Mouse (Mus musculus): ENCODE results near the gene Cpm. TPM values are rescaled to one million over a fixed set of nuclear protein-coding genes. Genes with fewer than 3 reads are reported as not detected.
"Not testable (repeated sequence)": the region's sequence is repeated elsewhere in the genome, so short reads cannot be mapped to it uniquely, and the experiment has no call there.

Gene Cpm
- total and polyA plus RNA-seq, 3 experiments, result 0.27 TPM; not detected in 2

DNA sequence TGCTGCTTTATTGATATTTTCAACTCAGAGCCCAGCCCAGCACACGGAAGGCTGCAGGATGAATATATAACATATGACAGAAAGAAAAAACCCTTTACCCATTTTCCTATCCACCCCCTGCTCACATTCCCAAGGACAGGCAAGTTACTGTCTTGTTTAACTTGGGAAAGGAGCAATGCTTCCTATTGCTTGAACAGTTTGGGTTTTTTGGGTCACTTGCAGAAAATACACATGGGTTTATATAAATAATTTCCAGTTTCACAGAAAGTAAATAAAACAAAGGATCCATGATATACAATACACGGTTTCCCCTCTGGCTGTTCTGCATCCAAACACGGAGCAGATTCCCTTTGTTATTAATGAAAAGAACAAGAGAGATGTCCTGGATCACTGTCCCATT, 45.2 kb upstream of the Cpm start:
- no peak for TF ChIP-seq GATA1 (IDR thresholded peaks at IDR 0.05; ENCODE audit: borderline replicate concordance, low read length)
- no peak for TF ChIP-seq TAL1 (conservative IDR thresholded peaks at IDR 0.05; ENCODE audit: low read depth, low read length)
- TF ChIP-seq GATA2 (IDR thresholded peaks at IDR 0.05; ENCODE audit: borderline replicate concordance, low read depth, low read length), result no peak
- TF ChIP-seq POLR2AphosphoS5 (IDR thresholded peaks at IDR 0.05; ENCODE audit: insufficient replicate concordance, low read depth, low read length), result no peak
- no peak for TF ChIP-seq CTCF (IDR thresholded peaks at IDR 0.05; ENCODE audit: low read depth, low read length)
- Histone ChIP-seq H3K4me1 (ENCODE audit: insufficient read depth, low read depth, low read length) (no peaks in the 10 kb centered on the region), H3K9me3 (replicated peaks) (peaks cover 5% of the 10 kb centered on the region; the same call in 1 of the 2 replicates), H3K27me3 (ENCODE audit: insufficient read depth, low read length) (no peaks in the 10 kb centered on the region), H3K36me3 (replicated peaks) (no peaks in the 10 kb centered on the region), H3K4me3 (ENCODE audit: low read depth, low read length) (no peak overlapping the region)
- ATAC-seq (ENCODE audit: extremely low read depth, insufficient number of reproducible peaks, low FRiP score, poor library complexity, severe bottlenecking), result no peak
- no peak for DNase-seq (ENCODE audit: low spot score)

DNA sequence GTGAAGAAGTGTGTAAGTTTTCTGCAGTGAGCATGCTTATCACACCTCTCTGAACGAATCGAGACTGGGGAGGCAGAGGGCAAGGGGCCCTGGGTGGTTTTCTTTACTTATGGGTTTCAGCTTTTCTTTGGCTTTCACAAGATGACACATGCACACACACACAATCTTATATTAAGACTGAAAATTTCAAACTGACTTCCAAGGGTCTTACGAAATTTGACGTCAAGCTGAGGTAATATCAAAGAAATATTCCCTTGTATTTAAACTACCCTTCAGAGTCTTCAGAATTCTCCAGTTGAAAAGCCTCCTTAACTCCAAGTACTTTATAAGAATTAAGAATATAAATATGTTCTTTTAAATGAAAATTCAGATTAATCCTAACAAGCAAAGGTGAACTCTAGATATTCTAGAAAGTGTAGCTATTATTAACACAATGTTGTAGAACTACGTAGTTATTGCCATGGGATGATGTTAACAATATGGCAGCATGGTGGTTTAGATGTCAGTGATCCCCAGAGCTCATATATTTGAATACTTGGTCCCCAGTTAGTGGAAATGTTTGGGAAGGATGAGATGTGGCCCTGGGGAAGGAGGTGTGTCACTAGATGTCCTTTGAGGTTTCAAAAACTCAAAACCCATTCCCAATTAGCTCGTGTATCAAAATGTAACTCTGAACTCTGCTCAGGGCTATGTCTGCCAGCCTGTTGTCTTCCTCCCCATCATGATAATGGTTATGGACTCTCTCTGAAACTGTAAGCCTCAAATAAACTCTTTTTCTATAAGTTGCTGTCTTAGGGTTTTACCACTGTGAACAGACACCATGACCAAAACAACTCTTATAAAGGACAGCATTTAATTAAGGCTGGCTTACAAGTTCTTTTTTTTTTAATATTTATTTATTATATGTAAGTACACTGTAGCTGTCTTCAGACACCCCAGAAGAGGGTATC, 44.5 kb upstream of the Cpm start:
- TF ChIP-seq POLR2AphosphoS5 (IDR thresholded peaks at IDR 0.05; ENCODE audit: insufficient replicate concordance, low read depth, low read length) (no peak), CTCF (IDR thresholded peaks at IDR 0.05; ENCODE audit: low read depth, low read length) (no peak), GATA2 (IDR thresholded peaks at IDR 0.05; ENCODE audit: borderline replicate concordance, low read depth, low read length) (no peak), GATA1 (IDR thresholded peaks at IDR 0.05; ENCODE audit: borderline replicate concordance, low read length) (no peak), TAL1 (conservative IDR thresholded peaks at IDR 0.05; ENCODE audit: low read depth, low read length) (no peak)
- Histone ChIP-seq H3K36me3 (replicated peaks) (no peaks in the 10 kb centered on the region), H3K27me3 (ENCODE audit: insufficient read depth, low read length) (no peaks in the 10 kb centered on the region), H3K9me3 (replicated peaks) (peaks cover 5% of the 10 kb centered on the region; the same call in 1 of the 2 replicates), H3K4me3 (ENCODE audit: low read depth, low read length) (no peak overlapping the region), H3K4me1 (ENCODE audit: insufficient read depth, low read depth, low read length) (no peaks in the 10 kb centered on the region)
- DNase-seq (ENCODE audit: low spot score), result no peak
- no peak for ATAC-seq (ENCODE audit: extremely low read depth, insufficient number of reproducible peaks, low FRiP score, poor library complexity, severe bottlenecking)

- Histone ChIP-seq H3K27me3 (ENCODE audit: insufficient read depth, low read length) (no peaks in the 10 kb centered on the region), H3K4me1 (ENCODE audit: insufficient read depth, low read depth, low read length) (no peaks in the 10 kb centered on the region), H3K9me3 (replicated peaks) (peaks cover 5% of the 10 kb centered on the region; the same call in 1 of the 2 replicates), H3K4me3 (ENCODE audit: low read depth, low read length) (no peak overlapping the region), H3K36me3 (replicated peaks) (no peaks in the 10 kb centered on the region)
- ATAC-seq (ENCODE audit: extremely low read depth, insufficient number of reproducible peaks, low FRiP score, poor library complexity, severe bottlenecking) (no peak), DNase-seq (ENCODE audit: low spot score) (no peak)
- TF ChIP-seq GATA1 (IDR thresholded peaks at IDR 0.05; ENCODE audit: borderline replicate concordance, low read length) (no peak), TAL1 (conservative IDR thresholded peaks at IDR 0.05; ENCODE audit: low read depth, low read length) (no peak)
Observed at GRCm38 (mm10) chr10:117585600-117586299, 43.5 kb upstream of the Cpm start.

DNA sequence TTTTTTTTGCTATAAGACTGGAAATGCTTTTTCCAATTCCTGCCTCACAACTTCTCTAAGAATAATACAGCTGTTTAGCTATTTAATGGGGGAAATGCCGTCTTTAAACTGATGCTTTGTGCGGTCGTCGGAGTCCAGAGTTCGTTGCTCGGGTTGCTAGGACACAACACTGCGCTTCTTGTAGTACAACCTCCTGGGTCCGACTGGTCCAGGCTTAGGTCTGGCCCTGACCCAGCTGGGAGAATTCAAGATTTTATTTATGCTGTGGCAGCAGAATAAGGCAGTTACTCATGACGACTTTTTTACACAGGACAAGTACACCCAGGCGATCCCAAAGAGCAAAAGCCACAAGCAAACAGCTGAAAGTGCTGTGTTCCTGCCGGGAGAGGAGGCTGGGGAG, 42.4 kb upstream of the Cpm start:
- Histone ChIP-seq H3K27me3 (ENCODE audit: insufficient read depth, low read length) (no peaks in the 10 kb centered on the region), H3K9me3 (replicated peaks) (peaks cover 5% of the 10 kb centered on the region; the same call in 1 of the 2 replicates), H3K36me3 (replicated peaks) (no peaks in the 10 kb centered on the region), H3K4me1 (ENCODE audit: insufficient read depth, low read depth, low read length) (no peaks in the 10 kb centered on the region), H3K4me3 (ENCODE audit: low read depth, low read length) (no peak overlapping the region)
- no peak for DNase-seq (ENCODE audit: low spot score)
- TF ChIP-seq POLR2AphosphoS5 (IDR thresholded peaks at IDR 0.05; ENCODE audit: insufficient replicate concordance, low read depth, low read length) (no peak), CTCF (IDR thresholded peaks at IDR 0.05; ENCODE audit: low read depth, low read length) (no peak), TAL1 (conservative IDR thresholded peaks at IDR 0.05; ENCODE audit: low read depth, low read length) (no peak), GATA1 (IDR thresholded peaks at IDR 0.05; ENCODE audit: borderline replicate concordance, low read length) (no peak), GATA2 (IDR thresholded peaks at IDR 0.05; ENCODE audit: borderline replicate concordance, low read depth, low read length) (no peak)
- ATAC-seq (ENCODE audit: extremely low read depth, insufficient number of reproducible peaks, low FRiP score, poor library complexity, severe bottlenecking), result no peak

DNA sequence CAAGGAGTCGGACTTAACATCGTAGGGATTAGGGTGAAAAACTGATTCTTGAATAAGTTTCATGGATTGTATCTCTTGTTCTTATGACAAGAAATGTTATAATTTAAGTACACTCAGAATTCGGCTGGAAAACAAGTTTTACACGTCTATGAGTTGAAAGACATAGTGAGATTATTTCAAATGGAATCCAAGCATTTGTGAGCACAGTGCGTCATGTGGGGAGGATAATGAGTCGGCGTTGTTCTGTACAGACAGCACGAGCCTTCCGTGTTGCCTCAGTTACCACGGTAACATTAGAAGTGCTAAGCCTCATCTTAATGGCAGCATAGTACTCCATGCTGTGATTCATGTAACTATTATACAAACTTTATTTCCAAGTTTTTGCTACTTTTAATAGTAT, 42.0 kb upstream of the Cpm start:
- no peaks in the 10 kb centered on the region for H3K27me3 ChIP-seq (ENCODE audit: insufficient read depth, low read length)
- no peaks in the 10 kb centered on the region for H3K36me3 ChIP-seq (replicated peaks)
- H3K4me1 ChIP-seq (ENCODE audit: insufficient read depth, low read depth, low read length), result no peaks in the 10 kb centered on the region
- ATAC-seq (ENCODE audit: extremely low read depth, insufficient number of reproducible peaks, low FRiP score, poor library complexity, severe bottlenecking), result no peak
- H3K9me3 ChIP-seq (replicated peaks), result peaks cover 5% of the 10 kb centered on the region; the same call in 1 of the 2 replicates
- DNase-seq (ENCODE audit: low spot score), result no peak
- H3K4me3 ChIP-seq (ENCODE audit: low read depth, low read length), result no peak overlapping the region
- TF ChIP-seq POLR2AphosphoS5 (IDR thresholded peaks at IDR 0.05; ENCODE audit: insufficient replicate concordance, low read depth, low read length) (no peak), TAL1 (conservative IDR thresholded peaks at IDR 0.05; ENCODE audit: low read depth, low read length) (no peak), GATA1 (IDR thresholded peaks at IDR 0.05; ENCODE audit: borderline replicate concordance, low read length) (no peak), GATA2 (IDR thresholded peaks at IDR 0.05; ENCODE audit: borderline replicate concordance, low read depth, low read length) (no peak), CTCF (IDR thresholded peaks at IDR 0.05; ENCODE audit: low read depth, low read length) (no peak)

DNA sequence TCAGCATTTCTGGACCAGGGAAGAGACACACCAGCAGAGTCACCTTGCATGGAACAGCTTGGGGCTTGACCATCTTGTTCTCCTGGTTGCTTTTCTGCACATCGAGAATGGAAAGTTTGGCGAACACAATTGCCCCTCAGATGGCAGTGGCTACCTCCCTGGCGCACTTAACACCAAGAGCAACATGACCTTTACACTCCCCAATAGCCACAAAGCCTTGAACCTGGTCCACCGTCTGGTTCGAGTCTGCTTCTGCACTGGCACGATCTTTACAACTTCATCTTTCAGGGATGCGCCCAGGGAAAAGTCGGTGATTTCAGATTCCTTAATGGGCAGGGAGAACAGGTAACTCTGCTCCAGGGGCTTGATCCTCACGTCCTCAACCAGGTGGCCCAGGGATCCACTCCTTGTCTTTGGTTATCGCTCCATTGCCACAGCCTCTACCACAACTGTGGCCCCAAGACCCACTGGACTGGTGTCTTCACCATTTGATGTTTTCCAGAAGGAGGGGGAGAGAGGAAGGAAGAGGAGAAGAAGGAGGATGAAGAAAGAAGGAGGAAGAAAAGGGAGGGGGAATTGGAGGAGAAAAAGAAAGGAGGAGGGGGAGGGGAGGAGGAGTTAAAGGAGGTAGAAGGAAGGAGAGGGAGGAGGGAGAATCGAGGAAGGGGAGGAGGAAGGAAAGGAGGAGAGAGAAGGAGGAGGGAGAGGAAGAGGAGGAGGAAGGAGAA, 40.7 kb upstream of the Cpm start:
- not testable (repeated sequence) for H3K4me3 ChIP-seq (ENCODE audit: low read depth, low read length); ATAC-seq (ENCODE audit: extremely low read depth, insufficient number of reproducible peaks, low FRiP score, poor library complexity, severe bottlenecking); H3K27me3 ChIP-seq (ENCODE audit: insufficient read depth, low read length); H3K9me3 ChIP-seq (replicated peaks); H3K4me1 ChIP-seq (ENCODE audit: insufficient read depth, low read depth, low read length); DNase-seq (ENCODE audit: low spot score); H3K36me3 ChIP-seq (replicated peaks)
